25 mouse cellular contexts compared by ENCODE assay signal in genomic region chr11:54614560-54614959, GRCm38 (mm10).
DNase-seq lines count a peak whose midpoint lies in the region; ATAC-seq and TF ChIP-seq lines count a peak whose summit lies in the region.
"Had no signal": no experiment of that assay in that cellular context is flagged by ENCODE, and none has a peak within 500 bp of the region (broad histone marks: within the 10 kb centered on the region; RNA-seq: fewer than 3 reads in every experiment).

No protein-coding gene starts in this region.

- no peak overlapping the region for H3K27ac ChIP-seq in lung, embryonic 16.5 days (ENCODE audit: low read length)
- H3K27ac ChIP-seq in CH12.LX (ENCODE audit: insufficient read depth, low read depth), result no peak overlapping the region
- no peak overlapping the region for H3K27ac ChIP-seq in MEL (ENCODE audit: control insufficient read depth, low read depth, low read length)
- H3K27ac ChIP-seq: embryonic facial prominence, embryonic 13.5 days; embryonic facial prominence, embryonic 15.5 days; forebrain, embryonic 10.5 days; forebrain, embryonic 12.5 days had no signal

- in situ Hi-C loops in CH12.LX (cut with MboI; ENCODE audit: low pct_ligation_motif_present, low pct_unique_long_range_greater_than_20kb, low sequenced_read_pairs), result no loop called here

- TF ChIP-seq CTCF in CH12.LX (conservative IDR thresholded peaks at IDR 0.05 in 1 of 2, IDR thresholded peaks at IDR 0.05 in 1 of 2; ENCODE audit: low read depth in 2 of 2, low read length in 2 of 2) (no peak), MEL (IDR thresholded peaks at IDR 0.05 in 2 of 3, conservative IDR thresholded peaks at IDR 0.05 in 1 of 3; ENCODE audit: control insufficient read depth in 1 of 3, insufficient read depth in 1 of 3, low read depth in 2 of 3, low read length in 3 of 3, poor library complexity in 1 of 3, severe bottlenecking in 1 of 3) (no peak)

- dilution Hi-C loops in CH12.LX (cut with MboI; ENCODE audit: extremely low pct_ligation_motif_present, extremely low pct_unique_long_range_greater_than_20kb, low sequenced_read_pairs), result no loop called here

- H3K9me3 ChIP-seq in lung, embryonic 16.5 days (ENCODE audit: control insufficient read depth, low read length), result no peaks in the 10 kb centered on the region
- H3K9me3 ChIP-seq in CH12.LX (replicated peaks; ENCODE audit: low read length), result no peaks in the 10 kb centered on the region
- H3K9me3 ChIP-seq in MEL (replicated peaks; ENCODE audit: insufficient read depth, low read length), result no peaks in the 10 kb centered on the region
- H3K9me3 ChIP-seq: embryonic facial prominence, embryonic 13.5 days; embryonic facial prominence, embryonic 15.5 days; forebrain, embryonic 10.5 days; forebrain, embryonic 12.5 days; G1E had no signal

- H3K79me2 ChIP-seq in CH12.LX (replicated peaks; ENCODE audit: control insufficient read depth, extremely low read depth, insufficient read depth, poor library complexity, severe bottlenecking), result peaks cover 2% of the 10 kb centered on the region; the same call in 1 of the 2 replicates
- H3K79me2 ChIP-seq in MEL (ENCODE audit: control insufficient read depth, insufficient read depth, low read length, poor library complexity), result no peaks in the 10 kb centered on the region

- H3K4me2 ChIP-seq in lung, embryonic 16.5 days (ENCODE audit: low read depth, low read length), result no peak overlapping the region
- no peak overlapping the region for H3K4me2 ChIP-seq in CH12.LX (ENCODE audit: insufficient read depth, low read depth, poor library complexity, severe bottlenecking)
- H3K4me2 ChIP-seq: embryonic facial prominence, embryonic 13.5 days; embryonic facial prominence, embryonic 15.5 days; forebrain, embryonic 12.5 days had no signal

- H3K9ac ChIP-seq in lung, embryonic 16.5 days (ENCODE audit: low read length), result no peak overlapping the region
- H3K9ac ChIP-seq in CH12.LX (ENCODE audit: insufficient read depth, low read depth) (no peak overlapping the region), MEL (ENCODE audit: control insufficient read depth, low read depth, low read length, poor library complexity, severe bottlenecking) (no peak overlapping the region)
- H3K9ac ChIP-seq: embryonic facial prominence, embryonic 13.5 days; embryonic facial prominence, embryonic 15.5 days; forebrain, embryonic 12.5 days had no signal

- peak; percentile 93 for ATAC-seq in lung, embryonic 16.5 days (ENCODE audit: low read depth)
- ATAC-seq: forebrain, embryonic 14.5 days; forebrain, embryonic 16.5 days had no signal

- H3K4me1 ChIP-seq in lung, embryonic 16.5 days (replicated peaks; ENCODE audit: control insufficient read depth, insufficient read depth, low read length), result peaks cover 3% of the 10 kb centered on the region; the same call in 1 of the 2 replicates
- peaks cover 0 to 10% of the 10 kb centered on the region in 2 experiments; a peak in 1 of 4 replicates for H3K4me1 ChIP-seq in CH12.LX (ENCODE audit: control insufficient read depth in 1 of 2, insufficient read depth in 2 of 2)
- peaks cover 3 to 24% of the 10 kb centered on the region in 2 experiments; a peak in 3 of 4 replicates for H3K4me1 ChIP-seq in MEL (ENCODE audit: control insufficient read depth in 1 of 2, insufficient read depth in 2 of 2, low read length in 2 of 2)
- H3K4me1 ChIP-seq: embryonic facial prominence, embryonic 13.5 days; embryonic facial prominence, embryonic 15.5 days; forebrain, embryonic 10.5 days; forebrain, embryonic 12.5 days had no signal

- TF ChIP-seq EP300 in CH12.LX (IDR thresholded peaks at IDR 0.05; ENCODE audit: low read length) (no peak), MEL (IDR thresholded peaks at IDR 0.05; ENCODE audit: low read depth in 1 of 2, low read length in 2 of 2) (no peak)

- whole genome bisulfite sequencing in lung, embryonic 16.5 days, result 57% methylated on average over 1 of the region's 1 CpGs

- no peak overlapping the region for H3K4me3 ChIP-seq in lung, embryonic 16.5 days (ENCODE audit: low read length)
- H3K4me3 ChIP-seq in CH12.LX (replicated peaks in 1 of 3; ENCODE audit: low read depth in 2 of 3, low read length in 2 of 3, poor library complexity in 1 of 3), result no peak overlapping the region
- H3K4me3 ChIP-seq in MEL (ENCODE audit: control insufficient read depth in 1 of 2, insufficient read depth in 1 of 2, low read depth in 2 of 2, low read length in 2 of 2), result no peak overlapping the region
- H3K4me3 ChIP-seq: embryonic facial prominence, embryonic 13.5 days; embryonic facial prominence, embryonic 15.5 days; erythroblast, embryonic 14.5 days; forebrain, embryonic 10.5 days; forebrain, embryonic 12.5 days had no signal

- H3K36me3 ChIP-seq in lung, embryonic 16.5 days (ENCODE audit: control insufficient read depth, insufficient read depth, low read length), result no peaks in the 10 kb centered on the region
- H3K36me3 ChIP-seq in CH12.LX (replicated peaks in 1 of 2; ENCODE audit: control insufficient read depth in 1 of 2, insufficient read depth in 1 of 2, low read length in 1 of 2) (peaks cover 7 to 48% of the 10 kb centered on the region in 2 experiments), MEL (ENCODE audit: control insufficient read depth in 1 of 2, insufficient read depth in 2 of 2, low read length in 2 of 2) (peaks cover 3 to 13% of the 10 kb centered on the region in 2 experiments; a peak in 3 of 4 replicates)
- H3K36me3 ChIP-seq: embryonic facial prominence, embryonic 13.5 days; embryonic facial prominence, embryonic 15.5 days; forebrain, embryonic 10.5 days; forebrain, embryonic 12.5 days had no signal

- DNase-seq in lung, postnatal 10 days, result no peak
- DNase-seq in lung, postnatal 25 days (ENCODE audit: low spot score), result peak; percentile 39
- DNase-seq in lung, adult 18-20 months, result no peak
- DNase-seq in CH12.LX (ENCODE audit: extremely low read depth) (no peak), MEL (ENCODE audit: low read depth, low spot score) (no peak)
- DNase-seq in kidney, postnatal 36 days, result no peak
- DNase-seq: adrenal gland, adult 2 months; adrenal gland, postnatal 10 days; adrenal gland, postnatal 25 days; cerebellum, adult 11 months; cerebellum, adult 18-20 months; cerebellum, adult 8-10 months; cerebellum, adult 9-11 months; cerebellum, postnatal 14 days; cerebellum, postnatal 36 days; embryo, embryonic 11 days had no signal

- H3K27me3 ChIP-seq in lung, embryonic 16.5 days (ENCODE audit: control insufficient read depth, insufficient read depth, low read depth, low read length), result no peaks in the 10 kb centered on the region
- H3K27me3 ChIP-seq in CH12.LX (replicated peaks) (no peaks in the 10 kb centered on the region), MEL (ENCODE audit: control insufficient read depth in 1 of 2, insufficient read depth in 2 of 2, low read length in 2 of 2) (no peaks in the 10 kb centered on the region)
- H3K27me3 ChIP-seq: embryonic facial prominence, embryonic 13.5 days; embryonic facial prominence, embryonic 15.5 days; forebrain, embryonic 12.5 days had no signal

- TF ChIP-seq RAD21 in CH12.LX (IDR thresholded peaks at IDR 0.05; ENCODE audit: low read depth, low read length) (no peak), MEL (IDR thresholded peaks at IDR 0.05; ENCODE audit: low read depth, low read length) (no peak)

- TF ChIP-seq POLR2A in CH12.LX (IDR thresholded peaks at IDR 0.05; ENCODE audit: low read depth, low read length) (no peak), MEL (IDR thresholded peaks at IDR 0.05; ENCODE audit: control insufficient read depth in 1 of 2, insufficient read depth in 1 of 2, low read depth in 1 of 2, low read length in 2 of 2, poor library complexity in 1 of 2) (no peak)

TF ChIP-seq in CH12.LX, 34 proteins besides CTCF, POLR2A, EP300 and RAD21:
- TF ChIP-seq NELFE (IDR thresholded peaks at IDR 0.05; ENCODE audit: low read depth, low read length), result 0 out of 2 replicates have a peak, but pooled peaks have one; percentile 16
- TF ChIP-seq ZNF384 (IDR thresholded peaks at IDR 0.05; ENCODE audit: low read depth, low read length), result no peak

TF ChIP-seq in MEL, 35 proteins besides CTCF, POLR2A, EP300 and RAD21:
- no peak for TF ChIP-seq ETS1 (IDR thresholded peaks at IDR 0.05; ENCODE audit: low read depth, low read length)
- 0 out of 2 replicates have a peak, but pooled peaks have one; percentile 37 for TF ChIP-seq ZNF384 (IDR thresholded peaks at IDR 0.05; ENCODE audit: low read depth, low read length)
- TF ChIP-seq USF2 (IDR thresholded peaks at IDR 0.05; ENCODE audit: borderline replicate concordance in 1 of 2, insufficient read depth in 1 of 2, low read depth in 1 of 2, low read length in 2 of 2), result no peak
